Mouse (Mus musculus): ENCODE results near the gene Hgd. TPM values are rescaled to one million over a fixed set of nuclear protein-coding genes. Genes with fewer than 3 reads are reported as not detected.

The Hgd gene
- total RNA-seq, 1 experiment from 2014 or later, result not detected

GRCm38 (mm10) chr16:37653731-37654657 is 74.0 kb downstream of the Hgd start, which contains the start of gene Ndufb4:
Ndufb4 (minus strand) TSS chr16:37654453.
- ATAC-seq (ENCODE audit: extremely low read depth, insufficient number of reproducible peaks, low FRiP score, poor library complexity, severe bottlenecking), result peak; percentile 97

GRCm38 (mm10) chr16:37654831-37655455 is 75.0 kb downstream of the Hgd start:
- ATAC-seq (ENCODE audit: extremely low read depth, insufficient number of reproducible peaks, low FRiP score, poor library complexity, severe bottlenecking), result no peak

GRCm38 (mm10) chr16:37655756-37656347 is 75.9 kb downstream of the Hgd start:
- no peak for ATAC-seq (ENCODE audit: extremely low read depth, insufficient number of reproducible peaks, low FRiP score, poor library complexity, severe bottlenecking)

GRCm38 (mm10) chr16:37656796-37657195 is 76.8 kb downstream of the Hgd start:
- no peak for ATAC-seq (ENCODE audit: extremely low read depth, insufficient number of reproducible peaks, low FRiP score, poor library complexity, severe bottlenecking)

DNA sequence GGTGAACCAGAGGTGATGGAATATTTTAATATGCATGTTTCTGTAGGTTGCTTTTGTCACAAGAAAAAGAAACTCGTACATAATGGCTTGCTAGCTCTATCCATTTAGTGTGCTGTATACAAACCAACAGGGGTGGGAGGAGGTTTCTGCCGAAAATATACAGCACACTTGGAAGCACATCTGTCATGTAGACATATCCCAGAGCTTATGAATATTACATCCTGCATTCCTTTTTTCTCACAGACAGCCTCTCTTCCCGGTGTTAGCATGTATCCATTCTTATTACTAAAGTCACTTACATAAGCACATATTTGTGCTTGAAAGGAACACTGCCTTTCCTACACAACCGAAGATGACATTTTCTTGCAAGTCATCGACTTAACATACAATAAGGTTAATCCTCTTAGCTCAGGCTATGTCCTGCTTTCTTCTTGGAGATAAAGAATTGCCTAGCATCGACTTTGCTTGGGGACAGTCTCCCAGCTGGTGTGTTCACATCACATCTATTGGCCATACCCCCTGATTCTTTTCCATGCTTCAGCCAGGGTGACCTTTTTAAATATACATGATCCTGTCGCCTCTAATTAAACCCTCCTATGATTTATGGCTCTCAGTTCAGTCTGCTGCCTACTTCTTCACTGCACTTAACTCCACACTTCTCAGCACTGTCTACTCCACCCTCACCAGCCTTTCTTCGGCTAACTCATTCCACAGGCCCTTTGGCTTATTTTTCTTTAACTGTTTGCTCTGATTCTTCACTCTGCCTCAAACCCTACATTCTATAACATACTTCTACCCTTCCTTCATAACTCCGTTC is 83.9 kb downstream of the Hgd start:
- ATAC-seq (ENCODE audit: extremely low read depth, insufficient number of reproducible peaks, low FRiP score, poor library complexity, severe bottlenecking), result no peak

DNA sequence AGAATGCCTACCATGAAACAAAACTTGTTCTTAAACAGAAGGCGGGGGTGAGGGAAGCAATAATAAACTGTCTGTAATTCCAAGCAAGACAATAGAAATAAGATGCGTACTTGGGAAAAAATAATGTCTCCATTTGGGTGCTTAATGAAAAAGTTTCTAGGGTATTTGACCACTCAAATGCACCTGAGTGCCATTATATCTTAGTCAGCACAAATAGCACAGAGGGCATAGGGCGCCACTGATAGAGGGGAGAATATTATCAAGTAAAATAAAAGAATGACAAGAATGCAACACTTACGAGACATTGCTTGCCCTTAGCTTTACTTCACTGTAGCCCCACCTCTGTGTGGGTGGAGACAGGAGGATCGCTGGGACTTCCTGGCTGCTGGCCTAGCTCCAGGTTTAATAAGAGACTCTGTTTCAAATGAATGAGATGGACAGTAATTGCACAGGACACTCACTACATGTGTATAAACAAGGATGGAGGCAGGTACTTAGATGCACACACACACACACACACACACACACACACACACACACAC is 85.5 kb downstream of the Hgd start:
- ATAC-seq (ENCODE audit: extremely low read depth, insufficient number of reproducible peaks, low FRiP score, poor library complexity, severe bottlenecking), result no peak

- ATAC-seq (ENCODE audit: extremely low read depth, insufficient number of reproducible peaks, low FRiP score, poor library complexity, severe bottlenecking), result no peak
Observed at GRCm38 (mm10) chr16:37670666-37671283, 90.8 kb downstream of the Hgd start.

DNA sequence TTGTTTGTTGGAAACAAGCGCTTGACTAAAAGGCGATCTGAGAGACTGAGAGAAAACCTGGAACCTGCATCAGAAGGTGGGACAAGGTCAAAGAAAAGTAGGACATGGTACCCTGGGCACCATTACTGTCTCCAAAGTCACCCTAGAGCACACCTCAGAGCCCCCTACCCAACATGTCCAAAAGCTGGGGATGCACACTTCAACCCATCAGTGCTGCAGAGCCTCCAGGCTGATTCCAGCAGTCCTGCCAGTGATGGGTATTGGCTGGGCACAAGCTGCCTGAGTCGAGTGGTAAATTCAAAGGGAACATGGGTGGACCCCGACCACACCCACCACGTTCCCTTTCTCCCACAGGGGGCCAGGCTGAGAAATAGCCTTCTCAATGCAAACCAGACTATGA is 95.4 kb downstream of the Hgd start:
- no peak for ATAC-seq (ENCODE audit: extremely low read depth, insufficient number of reproducible peaks, low FRiP score, poor library complexity, severe bottlenecking)

DNA sequence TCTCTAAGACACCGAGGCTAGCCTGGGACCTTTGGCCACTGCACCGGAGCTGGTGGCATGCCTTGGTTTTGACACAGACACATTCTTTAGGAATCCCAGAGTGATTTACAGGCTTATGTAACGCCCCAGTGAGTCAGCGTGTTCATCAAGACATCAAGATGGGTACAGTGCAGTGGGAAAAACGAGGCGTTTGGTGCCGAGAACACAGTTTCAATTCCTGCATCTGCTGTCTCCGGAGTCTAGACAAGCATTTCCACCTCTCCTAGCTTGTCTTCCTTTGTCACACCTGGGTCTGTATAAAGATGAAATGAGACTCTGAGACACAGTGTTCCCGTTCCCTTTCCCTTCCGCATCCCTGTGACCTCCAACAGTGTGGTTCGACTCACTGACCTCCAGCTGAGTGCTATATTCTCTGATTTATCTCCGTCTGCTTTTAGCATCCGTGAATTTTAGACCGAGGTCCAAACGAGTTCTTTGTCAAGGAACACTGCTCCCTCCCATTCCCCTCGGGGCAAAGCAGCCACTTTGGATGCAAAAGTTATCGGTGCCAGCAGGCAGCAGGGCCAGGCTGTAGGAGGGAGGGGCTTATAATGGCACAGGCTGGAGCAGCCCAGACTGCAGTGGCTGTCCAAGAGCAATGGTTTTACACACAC is 96.2 kb downstream of the Hgd start:
- ATAC-seq (ENCODE audit: extremely low read depth, insufficient number of reproducible peaks, low FRiP score, poor library complexity, severe bottlenecking), result no peak

DNA sequence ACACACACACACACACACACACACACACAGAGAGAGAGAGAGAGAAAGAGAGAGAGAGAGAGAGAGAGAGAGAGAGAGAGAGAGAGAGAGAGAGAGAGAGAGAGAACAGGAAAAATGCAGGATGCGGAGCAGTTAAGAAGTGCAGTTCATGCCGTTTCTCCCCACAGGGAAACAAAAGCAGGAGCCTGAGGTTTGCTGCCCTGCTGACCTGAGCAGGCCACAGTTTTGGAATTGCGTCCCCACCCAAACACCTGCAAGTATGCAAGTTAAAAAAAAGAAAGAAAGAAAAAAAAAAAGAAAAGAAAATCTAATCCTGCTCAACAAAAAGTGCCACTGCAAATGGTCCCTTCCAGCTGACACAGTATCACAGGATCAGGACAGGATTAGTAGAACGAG is 96.7 kb downstream of the Hgd start:
- ATAC-seq (ENCODE audit: extremely low read depth, insufficient number of reproducible peaks, low FRiP score, poor library complexity, severe bottlenecking), result no peak

DNA sequence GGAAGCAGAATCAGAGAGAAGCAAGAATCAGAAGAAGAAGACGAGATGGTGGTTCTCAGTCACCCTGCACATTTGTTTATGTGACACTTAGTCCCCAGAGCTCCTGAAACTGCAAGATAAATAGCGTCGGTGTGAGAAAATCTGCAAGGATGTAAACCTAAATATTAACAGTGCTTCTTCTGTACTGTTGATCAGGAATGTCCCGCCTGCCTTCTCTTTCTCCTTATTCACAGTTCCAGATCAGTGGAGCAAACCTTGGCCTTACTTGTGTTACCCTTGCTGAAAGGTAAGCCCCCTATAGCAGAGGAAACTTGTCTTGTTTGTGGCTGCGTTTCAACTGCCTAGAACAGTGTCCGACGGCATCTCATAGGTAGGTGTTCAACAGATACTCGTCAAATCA is 97.6 kb downstream of the Hgd start:
- ATAC-seq (ENCODE audit: extremely low read depth, insufficient number of reproducible peaks, low FRiP score, poor library complexity, severe bottlenecking), result no peak

DNA sequence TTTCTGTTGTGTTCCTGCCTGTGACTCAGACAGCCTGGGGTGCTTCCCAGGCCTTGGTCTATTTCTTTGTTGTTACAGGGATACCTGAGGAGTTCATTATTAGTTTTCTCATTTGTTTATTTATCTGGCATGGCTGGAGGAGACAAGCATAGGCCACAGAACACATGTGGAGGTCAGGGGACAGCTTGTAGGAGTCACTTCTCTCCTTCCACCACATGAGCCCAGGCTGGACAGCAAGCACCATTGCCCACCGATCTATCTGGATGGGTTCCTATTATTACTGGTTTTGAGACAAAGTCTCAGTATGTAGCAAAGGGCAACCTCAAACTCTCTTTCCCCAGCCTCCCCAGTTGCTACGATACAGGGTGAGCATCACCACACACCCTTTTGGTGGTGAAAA is 100.3 kb downstream of the Hgd start:
- ATAC-seq (ENCODE audit: extremely low read depth, insufficient number of reproducible peaks, low FRiP score, poor library complexity, severe bottlenecking), result no peak

- no peak for ATAC-seq (ENCODE audit: extremely low read depth, insufficient number of reproducible peaks, low FRiP score, poor library complexity, severe bottlenecking)
Observed at GRCm38 (mm10) chr16:37680831-37681230, 100.9 kb downstream of the Hgd start.

Other genes with a start within 250 kb of the Hgd start
- gene Stxbp5l, start 195.2 kb upstream of the Hgd start, total RNA-seq (2017), result not detected in 2 replicates
- gene Gtf2e1, start 40.4 kb upstream of the Hgd start, total RNA-seq (2017), result 19.5 and 20.5 TPM in 2 replicates
- gene Rabl3, start 40.3 kb upstream of the Hgd start, total RNA-seq (2017), result 3.8 and 7.0 TPM in 2 replicates
- 15.2 and 20.8 TPM in 2 replicates for gene Ndufb4, start 74.3 kb downstream of the Hgd start, total RNA-seq (2017)
- gene Fstl1, start 196.7 kb downstream of the Hgd start, total RNA-seq (2017), result 0.12 and 0.47 TPM in 2 replicates